Mouse (Mus musculus): ENCODE data around the gene Emid1. TPM values are rescaled to one million over a fixed set of nuclear protein-coding genes. Genes with fewer than 3 reads are reported as not detected.

Emid1 gene
- total and polyA plus RNA-seq, 3 experiments = 0.10 to 0.15 TPM; not detected in 1

GRCm38 (mm10) chr11:5164310-5164709 lies 12.3 kb upstream of the Emid1 start:
- TF ChIP-seq SIN3A (IDR thresholded peaks at IDR 0.05; ENCODE audit: low read length) (no peak), ZKSCAN1 (IDR thresholded peaks at IDR 0.05; ENCODE audit: low read depth, low read length) (no peak), MXI1 (IDR thresholded peaks at IDR 0.05; ENCODE audit: low read depth, low read length) (no peak)
- no peak overlapping the region for H3K9ac ChIP-seq (ENCODE audit: control insufficient read depth, low read depth, low read length, poor library complexity, severe bottlenecking)
- H3K4me1 ChIP-seq (ENCODE audit: control insufficient read depth in 1 of 2, insufficient read depth in 2 of 2, low read length in 2 of 2) = peaks cover 0 to 3% of the 10 kb centered on the region in 2 experiments; a peak in 1 of 4 replicates
- no peaks in the 10 kb centered on the region for H3K79me2 ChIP-seq (ENCODE audit: control insufficient read depth, insufficient read depth, low read length, poor library complexity)
- H3K9me3 ChIP-seq (replicated peaks; ENCODE audit: insufficient read depth, low read length) = no peaks in the 10 kb centered on the region
- H3K27ac ChIP-seq (ENCODE audit: control insufficient read depth, low read depth, low read length) = no peak overlapping the region
- no peak for DNase-seq (ENCODE audit: low read depth, low spot score)
- no peaks in the 10 kb centered on the region for H3K36me3 ChIP-seq (ENCODE audit: control insufficient read depth in 1 of 2, insufficient read depth in 2 of 2, low read length in 2 of 2)
- H3K4me3 ChIP-seq (ENCODE audit: control insufficient read depth in 1 of 2, insufficient read depth in 1 of 2, low read depth in 2 of 2, low read length in 2 of 2) = no peak overlapping the region
- H3K27me3 ChIP-seq (ENCODE audit: control insufficient read depth in 1 of 2, insufficient read depth in 2 of 2, low read length in 2 of 2) = no peaks in the 10 kb centered on the region

GRCm38 (mm10) chr11:5163421-5163820 lies 11.4 kb upstream of the Emid1 start:
- Histone ChIP-seq H3K4me3 (ENCODE audit: control insufficient read depth in 1 of 2, insufficient read depth in 1 of 2, low read depth in 2 of 2, low read length in 2 of 2) (no peak overlapping the region), H3K36me3 (ENCODE audit: control insufficient read depth in 1 of 2, insufficient read depth in 2 of 2, low read length in 2 of 2) (no peaks in the 10 kb centered on the region), H3K79me2 (ENCODE audit: control insufficient read depth, insufficient read depth, low read length, poor library complexity) (no peaks in the 10 kb centered on the region), H3K9me3 (replicated peaks; ENCODE audit: insufficient read depth, low read length) (no peaks in the 10 kb centered on the region), H3K4me1 (ENCODE audit: control insufficient read depth in 1 of 2, insufficient read depth in 2 of 2, low read length in 2 of 2) (peaks cover 0 to 3% of the 10 kb centered on the region in 2 experiments; a peak in 1 of 4 replicates), H3K27ac (ENCODE audit: control insufficient read depth, low read depth, low read length) (no peak overlapping the region), H3K27me3 (ENCODE audit: control insufficient read depth in 1 of 2, insufficient read depth in 2 of 2, low read length in 2 of 2) (no peaks in the 10 kb centered on the region), H3K9ac (ENCODE audit: control insufficient read depth, low read depth, low read length, poor library complexity, severe bottlenecking) (no peak overlapping the region)
- no peak for DNase-seq (ENCODE audit: low read depth, low spot score)
- TF ChIP-seq GABPA (IDR thresholded peaks at IDR 0.05; ENCODE audit: low read depth, low read length) = no peak
- TF ChIP-seq ZC3H11A (IDR thresholded peaks at IDR 0.05; ENCODE audit: low read depth, low read length) = no peak
- TF ChIP-seq MYB (IDR thresholded peaks at IDR 0.05; ENCODE audit: low read depth, low read length) = no peak
- no peak for TF ChIP-seq BHLHE40 (IDR thresholded peaks at IDR 0.05; ENCODE audit: borderline replicate concordance, low read depth, low read length)
- TF ChIP-seq POLR2AphosphoS2 (IDR thresholded peaks at IDR 0.05; ENCODE audit: low read length) = no peak
- no peak for TF ChIP-seq MEF2A (IDR thresholded peaks at IDR 0.05; ENCODE audit: extremely low read depth, insufficient replicate concordance, low read depth, low read length, poor library complexity, severe bottlenecking)
- no peak for TF ChIP-seq CTCF (IDR thresholded peaks at IDR 0.05 in 2 of 3, conservative IDR thresholded peaks at IDR 0.05 in 1 of 3; ENCODE audit: control insufficient read depth in 1 of 3, insufficient read depth in 1 of 3, low read depth in 2 of 3, low read length in 3 of 3, poor library complexity in 1 of 3, severe bottlenecking in 1 of 3)
- no peak for TF ChIP-seq TBP (IDR thresholded peaks at IDR 0.05; ENCODE audit: low read depth, low read length)
- no peak for TF ChIP-seq KAT2A (conservative IDR thresholded peaks at IDR 0.05; ENCODE audit: low read depth, low read length)
- no peak for TF ChIP-seq POLR2A (IDR thresholded peaks at IDR 0.05; ENCODE audit: control insufficient read depth in 1 of 2, insufficient read depth in 1 of 2, low read depth in 1 of 2, low read length in 2 of 2, poor library complexity in 1 of 2)
- TF ChIP-seq ZKSCAN1 (IDR thresholded peaks at IDR 0.05; ENCODE audit: low read depth, low read length) = no peak
- TF ChIP-seq SIN3A (IDR thresholded peaks at IDR 0.05; ENCODE audit: low read length) = no peak

- no peaks in the 10 kb centered on the region for H3K9me3 ChIP-seq (replicated peaks; ENCODE audit: insufficient read depth, low read length)
- H3K36me3 ChIP-seq (ENCODE audit: control insufficient read depth in 1 of 2, insufficient read depth in 2 of 2, low read length in 2 of 2) = no peaks in the 10 kb centered on the region
Observed at GRCm38 (mm10) chr11:5160722-5161485, 8.8 kb upstream of the Emid1 start.

More at GRCm38 (mm10) chr11:5160722-5161485, 8.8 kb upstream of the Emid1 start:
- peaks cover 0 to 3% of the 10 kb centered on the region in 2 experiments; a peak in 1 of 4 replicates for H3K4me1 ChIP-seq (ENCODE audit: control insufficient read depth in 1 of 2, insufficient read depth in 2 of 2, low read length in 2 of 2)
- H3K9ac ChIP-seq (ENCODE audit: control insufficient read depth, low read depth, low read length, poor library complexity, severe bottlenecking) = no peak overlapping the region
- no peak overlapping the region for H3K27ac ChIP-seq (ENCODE audit: control insufficient read depth, low read depth, low read length)
- no peak for TF ChIP-seq NELFE (IDR thresholded peaks at IDR 0.05; ENCODE audit: low read depth, low read length)
- TF ChIP-seq NRF1 (IDR thresholded peaks at IDR 0.05; ENCODE audit: insufficient read depth, low read depth, low read length, poor library complexity, severe bottlenecking) = 0 out of 2 replicates have a peak, but pooled peaks have one; percentile 5
- peak; percentile 45 for TF ChIP-seq SMC3 (IDR thresholded peaks at IDR 0.05; ENCODE audit: low read depth, low read length)
- TF ChIP-seq CTCF (IDR thresholded peaks at IDR 0.05 in 2 of 3, conservative IDR thresholded peaks at IDR 0.05 in 1 of 3; ENCODE audit: control insufficient read depth in 1 of 3, insufficient read depth in 1 of 3, low read depth in 2 of 3, low read length in 3 of 3, poor library complexity in 1 of 3, severe bottlenecking in 1 of 3) = peak; percentile 66 to 77 (median 71)
- TF ChIP-seq TBP (IDR thresholded peaks at IDR 0.05; ENCODE audit: low read depth, low read length) = no peak
- TF ChIP-seq MXI1 (IDR thresholded peaks at IDR 0.05; ENCODE audit: low read depth, low read length) = no peak
- no peak for TF ChIP-seq MEF2A (IDR thresholded peaks at IDR 0.05; ENCODE audit: extremely low read depth, insufficient replicate concordance, low read depth, low read length, poor library complexity, severe bottlenecking)
- peak; percentile 39 for TF ChIP-seq RAD21 (IDR thresholded peaks at IDR 0.05; ENCODE audit: low read depth, low read length)
- TF ChIP-seq ZMIZ1 (IDR thresholded peaks at IDR 0.05; ENCODE audit: low read depth, low read length) = no peak
- no peak for TF ChIP-seq MYC (IDR thresholded peaks at IDR 0.05; ENCODE audit: low read depth, low read length)
- no peak overlapping the region for H3K4me3 ChIP-seq (ENCODE audit: control insufficient read depth in 1 of 2, insufficient read depth in 1 of 2, low read depth in 2 of 2, low read length in 2 of 2)
- no peaks in the 10 kb centered on the region; a peak in 2 of 4 replicates for H3K27me3 ChIP-seq (ENCODE audit: control insufficient read depth in 1 of 2, insufficient read depth in 2 of 2, low read length in 2 of 2)
- no peaks in the 10 kb centered on the region for H3K79me2 ChIP-seq (ENCODE audit: control insufficient read depth, insufficient read depth, low read length, poor library complexity)
- peak; percentile 68 for DNase-seq (ENCODE audit: low read depth, low spot score)
